Mouse (Mus musculus) frontal cortex, adult 2 months (tissue): ENCODE measurements around the gene Cdca3. TPM values are rescaled to one million over a fixed set of nuclear protein-coding genes. Genes with fewer than 3 reads are reported as not detected.

Experiments used
- DNase-seq, 2 experiments: peaks; one replicate each; pipeline ENCODE4 v3.0.0; 2022; ENCODE audit warnings: low spot score in 1 of 2; ENCODE audit errors: extremely low spot score in 1 of 2
- polyA plus RNA-seq: library from polyadenylated mRNA; depleted of rRNA; stranded (reverse); fragments of >200 nt; gene quantifications from 2 replicates; pipeline ENCODE4 v1.2.3, GENCODE M21; 2012; rRNA removed

The Cdca3 gene
- polyA plus RNA-seq, 1 experiment, result 2.2 TPM

DNA sequence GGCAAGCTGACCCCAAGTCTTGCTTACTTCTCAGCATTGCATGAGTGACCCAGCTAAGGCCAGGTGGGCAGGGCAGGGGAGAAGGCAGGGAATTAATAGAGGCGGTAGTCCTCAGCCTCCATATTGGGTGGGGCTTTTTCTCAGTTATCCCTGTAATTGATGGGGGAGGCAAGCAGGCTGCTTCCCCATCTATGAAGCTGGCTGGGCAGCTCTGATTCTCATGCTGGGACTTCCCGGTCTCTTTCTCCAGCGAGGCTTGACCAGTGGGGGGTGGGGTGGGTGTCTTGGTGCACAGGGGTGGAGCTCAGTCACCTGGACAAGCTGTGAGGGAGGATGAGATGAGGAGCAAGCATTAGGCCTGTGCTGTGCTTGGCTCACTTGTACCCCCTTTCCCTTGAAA lies 32.5 kb downstream of the Cdca3 start:
- DNase-seq, result no peak

GRCm38 (mm10) chr6:124862406-124863124 lies 33.2 kb downstream of the Cdca3 start:
- DNase-seq, result peak in 1 of 2 experiments; percentile 65

DNA sequence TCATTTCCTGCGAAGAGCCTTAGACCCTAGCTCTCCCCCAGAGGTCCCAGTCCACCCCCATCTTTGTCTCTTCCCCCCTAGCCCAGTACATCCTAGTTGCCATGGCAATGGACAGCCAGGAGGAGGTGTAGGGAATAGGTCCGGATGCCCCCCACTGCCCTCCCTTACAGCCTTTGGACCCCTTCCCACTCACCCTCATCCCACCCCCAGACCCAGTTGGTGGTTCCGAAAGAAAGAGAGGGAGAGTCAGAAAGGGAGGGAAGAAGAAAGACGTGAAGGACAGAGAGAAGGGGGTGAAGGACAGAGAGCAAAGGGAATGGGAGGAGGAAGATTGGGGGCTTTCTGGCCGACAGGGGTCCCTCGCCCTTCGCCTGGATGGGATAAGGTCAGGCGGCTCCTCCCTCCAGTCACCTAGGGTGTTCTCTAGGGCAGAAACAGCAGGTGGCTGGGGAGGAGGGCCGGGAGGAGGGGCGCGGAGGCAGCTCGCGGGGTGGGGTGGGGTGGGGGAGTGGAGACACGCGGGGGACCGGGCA lies 33.8 kb downstream of the Cdca3 start:
- no peak for DNase-seq

- DNase-seq, result peak in 1 of 2 experiments; percentile 80
These were observed 34.4 kb downstream of the Cdca3 start, which contains the start of gene Gpr162 for GRCm38 (mm10) chr6:124863658-124864298. Gpr162 (minus strand) TSS chr6:124863983.

- DNase-seq, result no peak
These were observed 36.5 kb downstream of the Cdca3 start for GRCm38 (mm10) chr6:124865766-124866362.

- DNase-seq, result no peak
These were observed 37.2 kb downstream of the Cdca3 start for GRCm38 (mm10) chr6:124866560-124866959.

DNA sequence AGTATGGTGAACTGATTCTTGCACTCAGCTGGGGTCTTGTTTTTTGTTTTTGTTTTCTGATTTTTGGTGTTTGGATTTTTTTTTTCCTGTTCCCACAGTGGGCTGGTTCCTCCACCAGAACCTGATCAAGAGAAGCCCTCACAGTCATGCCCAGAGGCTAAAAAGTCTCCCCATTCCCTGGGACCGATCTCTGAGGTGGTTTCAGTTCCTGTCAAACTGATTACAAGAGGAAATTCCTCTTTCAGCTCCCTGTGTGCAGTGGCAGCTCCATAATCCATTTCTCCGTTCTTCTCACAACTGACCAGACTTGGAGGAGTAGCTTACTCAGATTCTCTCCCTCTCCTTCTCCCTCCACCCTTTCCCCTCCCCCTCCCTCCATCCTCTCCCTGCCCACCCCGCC lies 45.0 kb downstream of the Cdca3 start:
- DNase-seq, result no peak

DNA sequence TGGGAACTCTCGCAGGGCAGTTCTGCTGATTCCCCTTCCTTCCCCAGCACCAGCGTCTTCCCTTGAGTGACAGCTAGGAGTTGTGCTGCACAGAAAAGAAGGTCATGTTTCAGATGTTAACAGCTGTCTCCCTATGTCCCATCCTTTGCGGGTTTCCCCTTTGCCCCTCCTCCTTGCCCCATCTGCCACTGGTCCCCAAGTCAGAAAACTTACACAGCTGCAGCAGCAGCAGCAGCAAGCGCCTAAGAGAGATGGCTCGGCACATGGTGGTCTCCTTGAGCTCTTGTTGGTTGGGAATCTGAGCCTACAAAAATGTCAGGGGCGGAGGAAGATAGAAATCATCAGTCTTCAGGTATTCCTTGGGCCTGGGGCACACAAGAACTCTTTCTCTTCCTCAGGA lies 50.0 kb downstream of the Cdca3 start:
- no peak for DNase-seq

DNA sequence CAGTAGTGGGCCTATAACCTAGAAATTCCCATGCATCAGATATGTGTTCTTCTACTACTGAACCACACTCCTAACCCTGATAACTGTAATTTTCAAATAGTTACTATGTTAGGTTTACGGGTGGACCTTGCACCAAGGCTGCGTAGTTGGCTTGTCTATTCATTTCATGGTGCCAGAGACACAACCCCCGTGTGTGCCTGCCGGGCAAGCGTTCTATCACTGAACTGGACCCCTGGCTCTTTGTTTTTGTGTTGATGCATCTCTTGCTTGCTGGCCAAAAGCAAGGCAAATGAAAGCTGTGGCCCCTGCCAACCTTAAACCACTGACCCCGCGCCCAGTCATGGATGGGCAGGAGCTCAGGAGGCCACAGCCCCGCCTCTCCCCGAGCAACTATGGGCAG lies 52.5 kb downstream of the Cdca3 start:
- no peak for DNase-seq

Other genes starting within 250 kb of the Cdca3 start
- gene C1s2, start 193.5 kb upstream of the Cdca3 start, polyA plus RNA-seq, result 0.59 and 0.62 TPM in 2 replicates
- gene Lpcat3, start 166.5 kb upstream of the Cdca3 start, polyA plus RNA-seq, result 43.0 and 45.9 TPM in 2 replicates
- gene Emg1, start 117.4 kb upstream of the Cdca3 start, polyA plus RNA-seq, result 62.4 and 68.0 TPM in 2 replicates
- 107 and 108 TPM in 2 replicates for gene Phb2, start 117.2 kb upstream of the Cdca3 start, polyA plus RNA-seq
- 5.1 and 7.1 TPM in 2 replicates for gene Ptpn6, start 90.8 kb upstream of the Cdca3 start, polyA plus RNA-seq
- 383 and 401 TPM in 2 replicates for gene Grcc10, start 88.2 kb upstream of the Cdca3 start, polyA plus RNA-seq
- not detected in 2 replicates for gene Gm45234, start 73.5 kb upstream of the Cdca3 start, polyA plus RNA-seq
- 75.6 and 84.2 TPM in 2 replicates for gene Atn1, start 73.0 kb upstream of the Cdca3 start, polyA plus RNA-seq
- 822 and 850 TPM in 2 replicates for gene Eno2, start 59.9 kb upstream of the Cdca3 start, polyA plus RNA-seq
- 5.0 and 7.6 TPM in 2 replicates for gene Lrrc23, start 49.8 kb upstream of the Cdca3 start, polyA plus RNA-seq
- 7.0 and 7.3 TPM in 2 replicates for gene Spsb2, start 20.9 kb upstream of the Cdca3 start, polyA plus RNA-seq
- gene Tpi1, start 15.3 kb upstream of the Cdca3 start, polyA plus RNA-seq, result 861 and 922 TPM in 2 replicates
- gene Usp5, start 63 bp upstream of the Cdca3 start, polyA plus RNA-seq, result 133 and 147 TPM in 2 replicates
- 0.50 and 0.53 TPM in 2 replicates for gene Gnb3, start 10.7 kb downstream of the Cdca3 start, polyA plus RNA-seq
- 80.2 and 83.2 TPM in 2 replicates for gene P3h3, start 28.2 kb downstream of the Cdca3 start, polyA plus RNA-seq
- gene Gpr162, start 34.4 kb downstream of the Cdca3 start, polyA plus RNA-seq, result 190 and 200 TPM in 2 replicates
- gene Cd4, start 58.7 kb downstream of the Cdca3 start, polyA plus RNA-seq, result 0.64 and 1.3 TPM in 2 replicates
- gene Lag3, start 82.2 kb downstream of the Cdca3 start, polyA plus RNA-seq, result 5.9 and 6.0 TPM in 2 replicates
- 1,541 and 1,645 TPM in 2 replicates for gene Ptms, start 90.6 kb downstream of the Cdca3 start, polyA plus RNA-seq
- 689 and 754 TPM in 2 replicates for gene Mlf2, start 101.8 kb downstream of the Cdca3 start, polyA plus RNA-seq
- gene Cops7a, start 136.0 kb downstream of the Cdca3 start, polyA plus RNA-seq, result 261 and 265 TPM in 2 replicates
- 181 and 198 TPM in 2 replicates for gene Pianp, start 167.1 kb downstream of the Cdca3 start, polyA plus RNA-seq
- 49.5 and 54.7 TPM in 2 replicates for gene Zfp384, start 179.6 kb downstream of the Cdca3 start, polyA plus RNA-seq
- 70.8 and 74.9 TPM in 2 replicates for gene Ing4, start 210.2 kb downstream of the Cdca3 start, polyA plus RNA-seq
- 23.0 and 23.9 TPM in 2 replicates for gene Acrbp, start 220.1 kb downstream of the Cdca3 start, polyA plus RNA-seq
- gene Lpar5, start 238.4 kb downstream of the Cdca3 start, polyA plus RNA-seq, result 0.94 and 1.4 TPM in 2 replicates